Mouse (Mus musculus) E14TG2a.4 (cell line): Measurements from ENCODE around the gene Meis3.

Experiments used
- CTCF ChIP-seq: conservative IDR thresholded peaks from 2 replicates; pipeline ENCODE4 v1.5.1; 2014; ENCODE audit warnings: low read length
- NANOG ChIP-seq: IDR thresholded peaks from 2 replicates; pipeline ENCODE4 v1.6.1; 2014; ENCODE audit warnings: borderline replicate concordance, low read length, mixed read lengths
- POU5F1 ChIP-seq: IDR thresholded peaks from 2 replicates; pipeline ENCODE4 v1.6.1; 2014; ENCODE audit warnings: low read length, borderline replicate concordance

GRCm38 (mm10) chr7:16197166-16197565 is 22.3 kb downstream of the Meis3 start:
- TF ChIP-seq CTCF (no peak), NANOG (no peak), POU5F1 (no peak)
